Mouse (Mus musculus): ENCODE measurements around the gene Itpkb.

Gene Itpkb

DNA sequence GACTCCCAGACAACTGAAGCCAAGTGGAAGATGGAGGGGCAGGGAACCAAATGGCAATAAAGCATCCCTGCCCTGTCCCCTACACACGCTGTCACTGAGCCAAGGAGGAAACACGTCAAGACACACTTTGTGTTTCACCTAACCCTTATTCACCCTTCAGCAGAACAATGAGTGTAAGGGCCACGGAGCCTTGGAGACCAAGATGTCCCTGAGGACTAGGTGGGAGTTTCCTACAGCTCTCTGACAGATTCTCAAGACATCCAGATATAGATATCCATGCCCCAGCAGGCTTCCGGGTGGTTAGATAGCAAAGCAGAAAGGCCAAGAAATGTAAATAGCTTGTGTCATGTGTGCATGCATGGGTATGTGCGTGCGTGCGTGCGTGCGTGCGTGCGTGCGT is 63.6 kb downstream of the Itpkb start:
- DNase-seq (ENCODE audit: low spot score in 2 of 2), result no peak

DNA sequence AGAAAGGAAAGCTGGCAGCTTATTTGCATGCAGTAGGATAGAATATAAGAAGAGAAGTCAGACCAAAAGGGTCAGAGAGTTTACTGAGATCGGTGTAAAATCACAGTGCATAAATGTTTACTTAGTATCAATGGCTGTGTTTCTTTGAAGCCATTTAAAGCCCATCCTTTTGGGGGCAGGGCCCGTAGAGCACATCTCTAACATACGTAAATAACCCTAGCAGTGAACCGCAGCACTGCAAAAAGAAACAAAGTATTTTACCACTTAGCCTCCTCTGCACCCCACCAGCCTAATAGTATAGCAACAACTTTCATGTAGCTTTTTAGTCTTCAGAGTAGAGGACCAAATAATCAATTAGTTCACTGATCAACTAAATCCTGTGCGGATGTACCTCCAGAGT is 67.4 kb downstream of the Itpkb start:
- no peak for DNase-seq (ENCODE audit: low spot score in 2 of 2)

DNA sequence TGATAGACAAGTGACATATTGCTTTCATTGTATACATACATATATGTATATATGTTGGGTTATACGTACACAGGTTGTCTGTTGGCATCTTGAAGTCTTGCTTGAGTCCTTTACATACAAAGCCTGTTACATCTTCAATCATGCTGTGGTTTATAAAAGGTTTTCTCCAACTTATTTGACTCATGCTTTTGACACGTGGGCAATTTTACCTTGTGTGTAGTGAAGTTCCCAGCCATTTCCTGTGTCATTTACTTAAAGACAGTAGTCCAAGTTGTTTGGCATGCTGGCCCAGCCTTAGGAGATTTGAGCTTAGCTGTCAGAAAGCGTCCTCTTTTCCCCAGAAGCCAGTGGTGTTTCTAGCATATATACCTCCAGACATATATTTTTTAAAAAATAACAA is 68.2 kb downstream of the Itpkb start:
- DNase-seq (ENCODE audit: low spot score in 2 of 2), result no peak

DNA sequence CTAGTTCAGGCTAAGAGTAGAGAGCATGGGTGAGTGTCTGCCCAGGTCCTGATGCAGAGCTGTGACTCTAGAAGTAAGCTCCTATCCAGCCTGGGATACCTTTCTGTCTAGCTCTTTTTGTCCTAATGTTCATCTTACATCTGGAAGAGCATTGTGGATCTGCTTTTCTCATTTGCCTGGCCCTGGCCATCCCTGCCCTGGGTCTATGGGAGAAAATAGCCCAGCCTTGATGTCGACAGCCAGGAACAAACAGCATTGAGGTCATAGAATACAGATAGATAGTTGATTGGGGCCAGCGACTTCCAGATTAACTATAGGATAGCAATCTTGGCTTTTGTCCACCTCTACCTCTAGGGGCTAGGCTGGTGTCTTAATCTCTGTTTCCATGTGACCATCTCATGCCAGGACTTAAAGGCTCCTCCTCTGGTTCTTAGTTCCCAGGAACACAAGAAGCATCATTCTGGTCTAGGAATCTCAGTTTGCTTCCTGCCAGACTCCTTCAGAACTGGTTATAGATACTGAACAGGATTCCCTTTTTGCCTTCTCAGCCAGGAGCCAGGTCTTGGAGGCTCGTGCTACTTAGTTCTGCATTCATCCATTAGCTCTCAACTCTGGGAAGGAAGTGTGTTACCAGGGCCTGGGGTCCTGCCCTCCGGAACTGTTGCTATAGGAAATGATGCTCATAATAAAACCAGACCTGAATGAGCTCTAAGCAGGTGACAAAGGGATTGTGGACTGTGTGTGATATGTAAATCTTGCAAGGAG is 70.6 kb downstream of the Itpkb start:
- no peak for DNase-seq (ENCODE audit: low spot score in 2 of 2)

DNA sequence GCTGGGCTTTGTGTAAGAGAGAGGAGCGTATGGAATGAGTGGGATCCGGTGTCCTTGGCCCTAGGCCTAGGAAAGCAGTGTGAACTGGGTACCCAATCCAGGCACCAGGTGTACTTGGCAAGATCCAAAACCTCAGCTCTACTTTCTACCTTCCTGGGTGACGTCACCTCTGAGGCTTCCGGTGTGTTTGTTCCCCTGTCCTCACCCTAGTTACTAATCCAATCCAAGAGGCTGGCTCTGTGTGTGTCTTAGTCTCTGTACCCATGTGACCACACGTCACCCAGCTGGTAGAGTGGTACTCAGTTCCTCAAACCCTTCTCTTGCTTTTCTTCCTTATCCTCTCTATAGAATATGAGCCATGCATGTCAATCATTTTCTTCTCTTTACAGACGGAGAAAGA is 71.4 kb downstream of the Itpkb start:
- DNase-seq (ENCODE audit: low spot score in 2 of 2), result no peak

DNA sequence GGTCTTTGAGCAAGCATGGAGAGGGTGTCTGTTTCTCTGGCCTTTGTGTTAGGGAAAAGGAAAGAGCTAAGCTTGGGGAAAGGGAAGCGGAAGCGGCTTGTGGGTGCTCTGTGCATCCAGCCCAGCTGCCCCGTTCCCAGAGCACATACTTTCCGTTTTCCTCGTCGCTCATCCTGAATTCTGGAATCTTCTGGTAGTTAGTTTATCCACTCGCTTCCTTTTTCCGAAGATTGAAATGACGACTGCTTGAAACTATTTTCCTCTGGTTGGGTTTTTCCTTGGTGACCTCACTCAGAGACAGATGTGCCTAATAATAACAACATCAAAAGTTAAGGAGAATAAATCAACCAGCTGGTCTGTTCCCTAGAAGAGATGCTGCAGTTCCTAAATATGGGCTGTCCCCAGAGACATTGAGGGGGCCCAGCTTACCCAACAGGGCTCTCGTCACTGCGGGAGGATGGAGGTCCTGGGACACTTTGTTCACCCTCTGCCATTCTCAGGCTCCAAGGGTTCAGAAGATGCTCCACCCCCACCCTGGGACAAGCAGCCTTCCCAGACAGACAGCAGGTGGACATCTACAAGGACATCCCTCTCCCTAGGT is 72.3 kb downstream of the Itpkb start:
- no peak for DNase-seq (ENCODE audit: low spot score in 2 of 2)

DNA sequence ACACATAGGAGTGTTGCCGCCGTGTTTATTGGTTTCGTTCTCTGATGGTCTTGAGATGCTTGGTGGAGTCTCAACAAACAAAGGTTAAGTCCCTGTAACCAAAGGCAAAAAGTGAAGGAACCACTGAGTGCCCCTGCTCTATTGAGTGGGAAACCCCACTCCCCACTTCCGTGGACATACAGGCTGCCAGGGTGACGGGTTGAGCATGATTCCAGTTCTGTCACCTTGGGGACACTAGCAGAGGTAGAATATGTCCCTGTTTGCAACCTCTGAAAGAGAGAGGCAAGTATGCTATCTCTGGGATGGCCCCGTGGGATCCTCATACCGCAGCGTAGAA is 73.0 kb downstream of the Itpkb start:
- DNase-seq (ENCODE audit: low spot score in 2 of 2), result no peak

DNA sequence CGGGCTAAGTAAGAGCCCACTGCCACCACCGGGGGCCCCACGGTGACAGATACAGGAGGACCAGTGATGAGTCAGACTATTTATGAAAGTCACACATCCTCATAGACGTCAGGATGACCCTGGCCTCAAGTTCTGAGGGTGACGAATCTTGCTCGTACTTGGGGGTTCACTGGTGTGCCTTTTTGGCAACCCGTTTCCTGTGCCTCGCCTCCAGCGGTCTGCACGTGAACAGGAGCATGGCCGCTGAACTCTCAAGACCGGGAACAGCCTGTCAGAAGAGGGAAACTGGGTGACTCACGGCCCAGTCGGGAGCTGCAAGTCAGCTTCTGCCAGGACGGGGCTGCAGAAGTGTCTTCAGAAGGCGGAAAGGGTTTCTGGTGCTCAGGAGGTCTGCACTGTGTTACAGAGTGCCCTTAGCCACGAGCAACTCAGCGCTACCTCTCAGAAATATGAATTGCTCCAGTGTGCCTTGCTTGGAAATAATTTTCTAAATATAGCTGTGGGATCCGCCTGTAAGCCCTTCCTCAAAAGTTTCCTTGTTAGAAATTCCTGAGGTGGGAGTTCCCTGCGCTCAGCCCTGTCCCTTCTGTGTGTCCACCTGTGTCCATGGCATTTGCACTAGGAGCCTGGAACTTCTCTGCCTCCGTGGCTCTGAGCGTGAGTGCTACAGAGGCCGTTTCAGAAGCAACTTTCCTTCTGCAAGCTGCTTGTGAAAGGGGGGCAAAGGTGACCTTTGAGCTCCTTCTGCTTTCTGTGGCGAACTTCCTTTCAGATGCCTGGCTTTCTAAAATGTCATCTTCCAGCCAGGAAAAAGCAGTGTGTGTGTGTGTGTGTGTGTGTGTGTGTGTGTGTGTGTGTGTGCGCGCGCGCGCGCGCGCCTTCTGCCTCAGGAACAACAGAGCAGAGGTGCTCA is 73.7 kb downstream of the Itpkb start:
- peak in 1 of 2 experiments; percentile 55 for DNase-seq (ENCODE audit: low spot score in 2 of 2)

DNA sequence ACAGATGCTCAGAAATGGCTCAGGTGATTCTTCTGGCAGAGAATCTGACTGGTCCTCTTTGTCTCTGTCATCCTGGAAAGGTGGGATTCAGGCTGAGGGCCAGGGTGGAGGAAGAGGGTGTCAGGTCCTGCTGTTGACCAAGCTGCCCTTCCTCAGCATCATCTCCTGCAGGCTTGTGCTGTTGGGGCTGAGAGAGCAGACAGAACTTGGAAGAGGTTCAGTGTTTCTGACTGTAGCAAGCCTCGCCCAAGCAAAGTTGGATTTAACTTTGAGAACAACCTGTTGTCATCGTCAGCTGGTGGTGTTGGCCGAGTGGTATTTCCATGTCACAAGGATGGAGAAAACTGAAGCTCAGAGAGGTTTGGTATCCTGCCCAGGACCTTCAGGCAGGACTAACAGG is 74.4 kb downstream of the Itpkb start:
- DNase-seq (ENCODE audit: low spot score in 2 of 2), result no peak

DNA sequence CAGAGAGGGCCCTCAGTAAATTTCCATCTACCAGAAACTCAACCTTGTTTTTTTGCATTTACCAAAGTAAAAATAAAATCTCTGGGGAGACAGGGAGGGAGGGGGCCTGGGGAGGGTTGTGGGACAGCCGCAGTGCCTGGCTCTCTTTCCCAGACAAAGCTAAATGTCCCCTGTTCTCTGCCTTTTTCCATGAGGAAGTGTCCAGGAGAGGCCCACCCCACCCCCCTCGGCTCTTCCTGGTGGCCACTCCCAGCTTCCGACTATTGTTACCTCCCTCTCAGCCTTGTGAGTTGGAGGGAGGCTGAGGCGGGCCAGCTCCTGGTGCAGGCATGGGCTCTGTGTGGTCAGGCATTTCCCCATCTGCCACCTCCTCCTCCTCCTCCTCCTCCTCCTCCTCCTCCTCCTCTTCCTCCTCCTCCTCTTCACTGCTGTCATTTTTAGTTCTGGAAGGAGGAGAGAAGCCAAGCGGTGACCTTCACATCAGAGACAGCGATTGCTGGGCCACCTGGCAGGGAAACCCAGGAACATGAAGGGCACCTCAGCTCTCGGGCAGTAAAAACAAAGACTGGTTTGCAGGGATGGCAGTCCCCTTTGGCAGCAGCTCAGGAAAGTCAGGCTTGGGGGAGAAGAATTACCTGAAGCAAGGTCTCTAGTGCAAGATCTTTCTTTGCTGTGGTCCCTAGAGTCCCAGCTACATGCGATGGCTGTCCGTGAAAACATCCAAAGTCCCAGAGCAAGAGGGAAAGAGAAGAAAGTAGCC is 75.5 kb downstream of the Itpkb start:
- DNase-seq (ENCODE audit: low spot score in 2 of 2), result no peak

DNA sequence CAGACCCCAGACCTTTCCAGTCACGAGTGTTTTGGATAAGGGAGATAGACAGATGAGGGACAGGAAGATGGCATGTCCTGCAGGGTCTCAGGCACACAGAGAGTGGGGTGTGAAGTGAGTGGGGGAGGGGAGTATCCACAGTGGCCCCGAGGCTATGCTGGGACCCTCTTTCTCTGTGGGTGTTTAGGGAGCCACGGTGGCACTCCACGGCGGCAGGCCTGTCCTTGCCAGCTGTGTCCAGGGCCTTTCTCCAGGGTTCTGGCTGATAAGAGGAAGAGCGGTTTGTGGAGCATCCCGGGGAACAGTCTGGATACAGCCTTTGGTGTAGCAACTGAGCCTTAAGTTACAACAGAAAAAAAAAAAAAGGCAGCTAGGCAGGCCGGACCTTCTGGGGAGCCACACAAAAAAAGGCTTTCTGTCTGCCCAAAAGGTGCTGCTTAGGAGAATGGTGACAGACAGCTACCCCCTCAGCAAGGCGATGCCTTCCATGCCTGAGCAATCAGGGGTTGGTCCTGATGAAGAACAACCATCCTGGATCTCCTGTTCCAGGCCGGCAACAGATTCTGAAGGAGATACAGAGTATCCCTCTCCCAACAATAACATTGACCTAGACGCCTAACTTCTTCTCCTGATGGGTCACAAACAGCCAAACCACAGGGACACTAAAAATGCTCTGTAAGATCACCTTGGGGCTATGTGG is 76.2 kb downstream of the Itpkb start:
- no peak for DNase-seq (ENCODE audit: low spot score in 2 of 2)

DNA sequence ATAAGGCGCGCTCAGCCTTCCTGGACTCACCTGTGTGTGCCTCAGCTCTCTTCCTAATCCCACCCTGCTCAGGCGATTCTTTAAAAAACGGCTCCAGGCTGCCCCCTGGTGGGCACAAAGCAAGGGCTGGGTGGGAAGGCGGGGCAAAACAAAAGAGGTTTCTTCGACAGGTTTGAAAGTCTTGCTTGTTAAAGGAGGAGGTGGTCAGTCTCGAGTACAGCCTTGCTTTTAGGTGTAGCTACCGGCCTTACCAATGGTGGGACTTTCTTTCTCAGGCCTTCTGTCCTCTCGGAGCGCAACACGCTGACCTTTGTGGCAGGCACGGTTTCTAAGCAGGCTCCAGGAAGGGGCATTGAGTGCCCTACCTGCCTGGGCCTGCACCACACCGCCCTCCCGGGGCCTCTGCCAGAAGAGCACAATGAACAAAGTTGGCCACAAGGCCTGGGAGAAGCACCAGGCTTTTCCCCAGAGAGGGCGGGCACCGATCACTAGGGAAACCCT is 76.9 kb downstream of the Itpkb start:
- DNase-seq (ENCODE audit: low spot score in 2 of 2), result peak; percentile 67

DNA sequence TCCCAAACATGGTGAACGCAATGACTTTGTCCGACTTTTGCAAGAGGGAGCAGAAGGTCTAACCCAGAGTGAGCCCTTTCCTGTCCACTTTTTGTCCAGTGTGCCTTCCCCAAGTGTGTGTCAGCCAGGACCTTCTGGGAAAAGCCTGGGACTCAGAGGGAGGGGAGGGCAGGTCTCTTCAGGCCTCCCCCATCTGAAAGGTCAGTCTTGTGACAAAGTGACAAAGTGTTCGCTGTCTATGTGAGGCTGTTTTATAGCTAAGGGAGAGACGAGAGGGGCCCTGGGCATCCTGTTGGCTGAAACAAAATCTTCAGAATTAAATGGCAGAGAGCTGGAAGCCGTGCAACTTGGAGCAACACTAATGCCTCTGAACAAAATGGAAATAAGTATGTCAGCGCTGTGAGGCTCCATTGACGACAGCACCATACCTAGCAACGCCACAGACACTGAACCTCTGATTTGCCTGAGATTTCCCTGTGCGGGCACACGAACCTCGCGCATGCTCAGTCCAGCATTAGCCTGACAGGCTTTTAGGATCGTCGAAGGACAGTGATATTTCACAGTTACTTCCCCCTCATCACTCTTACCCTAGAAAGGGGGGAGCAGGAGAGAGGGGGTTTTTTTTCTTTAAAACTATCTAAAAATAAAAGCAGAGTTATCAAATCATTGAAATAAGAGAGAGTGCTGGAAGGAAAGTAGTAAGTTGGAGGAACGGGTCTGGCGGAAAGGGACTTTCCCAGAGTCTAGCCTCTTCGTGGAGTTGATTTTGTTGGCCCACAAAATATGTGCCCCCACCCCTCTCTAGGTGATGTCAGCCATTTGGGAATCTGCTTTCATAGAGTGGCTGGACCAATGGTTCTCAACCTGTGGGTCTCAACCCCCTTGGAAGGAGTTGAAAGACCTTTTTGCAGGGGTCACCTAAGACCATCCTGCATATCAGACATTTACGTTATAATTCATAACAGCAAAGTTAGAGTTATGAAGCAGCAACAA is 77.7 kb downstream of the Itpkb start:
- no peak for DNase-seq (ENCODE audit: low spot score in 2 of 2)

DNA sequence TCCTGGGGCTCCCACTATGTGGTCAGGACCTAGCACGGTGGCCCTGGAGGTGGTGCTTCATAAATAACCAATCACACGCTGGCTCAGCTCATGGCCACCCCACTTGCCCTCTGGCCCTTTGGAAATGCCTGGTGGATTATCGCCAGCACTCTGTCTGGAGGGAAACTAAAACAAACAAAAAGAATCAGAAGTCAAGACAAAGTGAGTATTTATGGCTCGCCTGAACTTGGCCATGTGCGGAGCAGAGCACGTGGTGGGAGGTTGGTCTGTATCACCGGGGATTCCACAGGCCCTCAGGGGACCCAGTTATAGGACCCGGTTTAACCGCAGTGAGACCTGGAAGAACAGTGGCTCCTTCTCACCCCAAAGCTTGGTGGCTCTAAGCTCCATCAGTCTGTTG is 78.5 kb downstream of the Itpkb start:
- no peak for DNase-seq (ENCODE audit: low spot score in 2 of 2)

DNA sequence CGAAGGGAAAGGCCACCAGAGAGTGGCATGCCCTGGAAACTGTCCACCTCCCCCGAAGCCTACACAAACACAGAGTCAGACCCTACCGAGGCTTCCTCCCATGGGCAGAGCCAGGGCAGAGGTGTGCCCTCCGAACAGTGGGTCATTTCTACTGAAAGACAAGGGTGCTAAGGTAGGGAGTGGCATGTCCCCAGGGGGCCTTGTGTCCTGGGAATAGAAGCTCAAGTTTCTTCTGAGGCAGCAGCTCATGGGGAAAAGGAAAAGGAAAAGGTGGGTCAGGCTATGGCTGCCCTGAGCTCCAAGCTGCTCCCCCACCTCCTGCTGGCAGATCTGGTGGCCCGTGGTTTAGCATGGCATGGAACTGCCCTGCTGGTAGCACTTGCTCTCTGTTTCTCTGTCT is 79.5 kb downstream of the Itpkb start:
- DNase-seq (ENCODE audit: low spot score in 2 of 2), result no peak

DNA sequence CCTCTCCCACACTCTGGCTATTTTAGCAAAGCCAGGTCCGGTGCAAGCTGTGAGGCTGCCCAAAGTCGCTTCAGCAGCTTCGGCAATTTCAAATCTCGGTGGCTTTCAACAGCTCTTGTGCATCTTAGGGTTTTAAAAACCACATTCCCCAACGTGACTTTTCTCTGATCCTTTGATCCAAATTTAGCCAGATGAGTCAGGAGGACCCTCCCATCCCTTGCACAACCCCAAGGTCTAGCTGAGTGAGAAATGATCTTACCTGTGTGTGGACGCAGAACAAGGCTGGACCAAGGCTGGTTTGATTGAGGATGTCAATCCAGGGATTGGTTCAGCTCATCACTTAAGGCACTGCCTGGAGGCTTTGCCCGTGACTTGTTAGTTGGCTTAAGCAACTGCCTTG is 80.0 kb downstream of the Itpkb start:
- no peak for DNase-seq (ENCODE audit: low spot score in 2 of 2)

DNA sequence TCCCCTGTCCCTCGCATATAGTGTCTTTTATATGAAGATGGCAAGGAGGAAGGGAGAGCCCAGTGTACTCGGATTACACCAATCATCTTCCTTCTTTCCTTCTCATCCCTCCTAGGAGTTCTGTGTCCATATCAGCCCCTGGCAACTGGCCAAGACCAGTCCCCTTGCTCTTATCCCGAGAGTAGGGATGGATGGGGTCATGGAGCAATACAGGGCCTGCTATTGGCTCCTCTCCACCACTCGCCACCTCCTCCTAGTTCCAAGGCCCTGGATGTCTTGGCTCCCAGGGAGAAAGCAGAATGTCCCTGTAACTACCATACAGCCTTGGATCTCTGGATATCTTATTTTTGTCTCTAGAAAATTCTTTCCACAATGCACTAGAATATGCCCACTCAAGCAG is 84.8 kb downstream of the Itpkb start:
- DNase-seq (ENCODE audit: low spot score in 2 of 2), result no peak

DNA sequence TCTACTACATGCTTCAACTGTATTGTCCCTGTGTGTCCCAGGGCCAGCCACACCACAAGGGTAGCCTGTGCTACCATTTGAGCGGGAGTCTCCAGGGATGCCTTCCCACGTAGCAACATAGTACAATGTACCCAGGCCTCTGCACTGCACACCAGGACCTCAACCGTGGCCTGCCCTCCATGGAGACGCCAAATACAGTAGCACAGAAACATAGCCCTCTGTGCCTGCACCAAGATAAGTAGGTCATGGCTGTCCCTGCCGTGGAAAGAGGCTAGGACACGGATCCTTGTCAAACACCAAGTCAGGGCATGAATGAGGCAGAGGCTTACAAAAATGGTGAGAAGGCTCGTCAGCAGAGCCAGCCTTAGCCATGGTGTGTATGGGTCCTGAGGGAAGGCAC is 85.6 kb downstream of the Itpkb start:
- DNase-seq (ENCODE audit: low spot score in 2 of 2), result no peak

DNA sequence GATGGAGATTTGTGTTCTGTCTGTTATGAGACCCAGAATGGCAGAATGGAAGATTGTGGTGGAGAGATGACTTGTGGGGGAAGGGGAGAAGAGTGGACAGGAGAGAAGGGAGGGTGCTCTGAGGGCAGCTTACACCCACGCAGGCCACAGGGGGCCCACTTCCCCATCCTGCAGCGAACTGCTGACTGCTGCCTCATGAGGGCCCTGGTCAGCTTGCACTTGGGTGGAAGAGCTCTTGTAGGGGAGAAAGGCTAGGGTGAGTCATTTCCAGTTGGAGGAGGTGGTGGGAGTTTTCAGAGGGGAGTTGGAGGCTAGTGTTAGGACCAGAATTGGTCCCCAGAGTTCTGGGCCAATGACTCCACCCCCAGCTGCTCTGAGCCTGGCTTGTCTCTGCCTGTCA is 86.8 kb downstream of the Itpkb start:
- DNase-seq (ENCODE audit: low spot score in 2 of 2), result no peak

DNA sequence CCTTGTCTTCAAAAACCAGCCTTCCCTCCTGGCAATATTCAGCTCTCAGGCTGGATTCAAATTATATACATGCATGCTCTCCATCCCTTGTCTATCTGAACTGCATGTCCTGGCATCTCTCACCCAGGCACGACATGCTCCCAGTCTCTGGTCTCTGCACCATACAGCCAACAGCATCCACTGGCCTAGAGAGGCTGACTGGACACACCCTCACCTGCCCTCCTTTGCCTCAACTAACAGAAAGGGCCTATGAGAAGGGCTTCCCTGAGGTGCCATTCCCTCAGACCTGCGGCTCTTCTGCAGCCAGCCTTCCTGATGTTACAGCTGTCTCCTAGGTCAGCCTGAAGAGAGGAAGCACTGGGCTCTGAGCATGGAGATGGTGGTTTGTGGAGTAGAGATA is 88.8 kb downstream of the Itpkb start:
- no peak for DNase-seq (ENCODE audit: low spot score in 2 of 2)
